Mouse (Mus musculus) ovary, postnatal 14 days (tissue): ENCODE data around the gene Ppp1r27.
"Not testable (repeated sequence)": the region's sequence is repeated elsewhere in the genome, so short reads cannot be mapped to it uniquely, and the experiment has no call there.

Experiments used
- DNase-seq: peaks from one replicate; pipeline ENCODE4 v3.0.0; 2022; ENCODE audit warnings: low spot score

Ppp1r27 gene

GRCm38 (mm10) chr11:120575940-120576339 is 25.0 kb upstream of the Ppp1r27 start:
- no peak for DNase-seq

- no peak for DNase-seq
Measured at GRCm38 (mm10) chr11:120575046-120575445, 24.1 kb upstream of the Ppp1r27 start.

DNA sequence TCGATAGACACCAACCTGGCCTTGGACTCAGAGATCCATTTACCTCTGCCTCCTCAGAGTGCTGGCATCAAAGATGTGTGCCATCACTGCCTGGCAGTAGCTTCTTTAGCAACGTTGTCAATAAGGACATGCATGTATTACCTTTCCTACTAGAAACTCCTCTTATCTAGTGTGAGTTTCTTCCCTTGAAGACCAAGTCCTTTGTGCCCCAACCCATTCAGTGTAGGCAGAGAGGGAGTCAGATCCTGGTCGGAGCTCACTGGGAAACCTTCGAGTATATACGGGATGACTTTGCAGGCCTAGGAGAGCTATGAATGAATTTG is 23.3 kb upstream of the Ppp1r27 start:
- no peak for DNase-seq

DNA sequence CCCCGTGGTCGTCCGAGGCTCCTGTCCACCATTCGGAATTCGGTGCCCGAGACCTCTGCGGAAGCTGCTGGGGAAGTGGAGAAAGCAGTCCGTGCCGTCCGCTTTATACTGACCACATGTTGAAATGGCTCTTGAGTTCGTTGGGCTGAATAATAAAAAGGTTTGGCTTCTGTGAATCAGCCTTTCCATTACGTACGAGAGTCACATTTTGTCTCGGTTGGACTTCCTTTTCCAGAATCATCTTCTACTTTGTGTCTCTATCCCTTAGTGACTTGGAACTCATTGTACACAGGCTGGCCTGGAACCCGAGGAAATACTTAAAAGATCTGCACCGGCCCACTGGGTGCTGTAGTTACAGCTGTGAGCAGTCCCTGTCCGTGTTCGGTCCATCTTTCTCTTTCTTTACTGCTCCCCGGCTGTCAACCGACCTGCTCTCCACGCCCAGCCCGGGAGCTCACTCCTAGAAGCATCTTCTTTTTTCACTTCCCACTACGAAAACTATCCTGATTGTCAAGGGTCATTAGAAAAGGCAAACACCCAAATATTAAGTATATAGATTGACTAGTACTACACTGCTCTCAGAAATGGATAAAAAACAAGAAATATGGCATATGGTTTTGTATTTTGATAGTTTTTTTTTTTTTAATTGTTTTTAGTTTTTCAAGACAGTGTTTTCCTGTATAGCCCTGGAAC is 22.8 kb upstream of the Ppp1r27 start:
- DNase-seq: no peak

DNA sequence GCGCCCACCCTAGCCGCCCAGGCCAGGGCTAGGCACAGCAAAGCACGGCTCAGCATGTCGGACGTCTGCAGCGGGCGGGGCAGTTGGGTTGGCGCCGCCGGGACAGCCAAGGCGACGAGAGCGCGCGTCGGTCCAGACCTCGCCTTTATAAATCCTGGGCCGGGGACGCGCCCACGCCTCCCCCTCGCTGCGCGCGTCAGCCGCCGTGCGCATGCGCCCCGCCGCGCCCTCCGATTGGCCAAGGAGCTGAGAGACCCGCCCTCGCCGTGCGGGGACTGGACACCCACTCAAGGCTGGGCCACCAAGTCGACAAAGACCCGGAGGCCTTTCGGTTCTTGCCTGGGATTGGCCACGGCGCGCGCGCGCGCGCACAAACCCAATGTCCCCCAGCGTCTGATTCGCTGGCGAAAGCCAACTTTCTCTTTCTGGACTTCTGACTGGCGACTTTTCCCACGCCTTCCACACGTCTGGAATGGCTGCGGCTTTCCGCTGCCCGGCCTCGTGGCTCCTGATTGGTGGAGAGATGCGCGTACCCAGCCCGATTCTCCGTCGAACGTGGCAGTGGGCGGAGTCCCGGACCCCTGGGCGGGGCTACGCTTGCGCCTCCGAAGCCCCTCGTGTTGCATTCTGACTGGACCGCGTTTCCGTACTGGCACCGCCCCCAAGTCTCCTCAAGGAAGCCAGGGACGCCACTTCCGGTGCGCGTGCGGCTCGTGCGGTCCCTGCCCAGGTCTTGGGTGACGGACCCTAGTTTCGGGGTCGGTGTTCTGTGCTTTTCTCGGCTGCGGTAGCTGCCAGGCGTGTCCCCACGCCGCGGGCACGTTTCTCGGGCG is 22.0 kb upstream of the Ppp1r27 start, which contains the start of gene P4hb:
TSS of gene P4hb (minus strand) at position 502 of the 833 bp plus-strand sequence.
- DNase-seq: peak; percentile 99

DNA sequence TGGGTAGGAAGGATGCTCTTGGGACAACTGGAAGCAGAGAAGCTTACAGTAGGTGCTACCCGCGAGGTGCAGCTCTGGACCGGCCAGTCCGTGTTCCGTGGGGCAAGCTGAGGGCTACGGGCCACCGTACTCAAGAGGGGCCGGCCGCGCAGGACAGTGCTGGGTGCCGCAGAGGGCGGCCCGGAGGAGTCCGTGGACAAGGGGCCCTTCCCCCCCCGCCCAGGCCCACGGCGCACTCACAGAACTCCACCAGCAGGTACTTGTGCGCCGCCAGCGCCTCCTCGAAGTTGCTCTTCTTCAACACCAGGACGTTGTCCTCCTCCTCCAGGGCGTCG is 21.5 kb upstream of the Ppp1r27 start:
- DNase-seq: no peak

GRCm38 (mm10) chr11:120571754-120572416 is 21.0 kb upstream of the Ppp1r27 start:
- no peak for DNase-seq

DNA sequence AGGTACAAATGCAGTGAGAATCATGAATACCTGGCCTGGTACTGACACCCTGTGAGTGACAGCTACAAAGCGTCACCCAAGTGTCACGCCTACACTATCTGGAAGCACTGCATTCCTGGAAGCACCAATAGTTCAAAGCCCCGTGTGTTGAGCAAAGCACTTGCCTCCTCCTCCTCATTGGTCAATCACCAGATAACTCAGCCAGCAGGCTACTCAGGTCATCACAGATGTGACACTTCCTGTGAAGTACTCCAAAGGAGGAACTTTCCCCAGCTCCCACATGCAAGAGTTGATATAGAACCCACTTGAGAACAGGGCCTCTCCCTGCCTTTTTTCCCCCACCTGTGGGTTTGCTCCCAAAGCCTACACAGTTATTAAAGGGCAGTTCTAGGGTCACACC is 20.2 kb upstream of the Ppp1r27 start:
- no peak for DNase-seq

DNA sequence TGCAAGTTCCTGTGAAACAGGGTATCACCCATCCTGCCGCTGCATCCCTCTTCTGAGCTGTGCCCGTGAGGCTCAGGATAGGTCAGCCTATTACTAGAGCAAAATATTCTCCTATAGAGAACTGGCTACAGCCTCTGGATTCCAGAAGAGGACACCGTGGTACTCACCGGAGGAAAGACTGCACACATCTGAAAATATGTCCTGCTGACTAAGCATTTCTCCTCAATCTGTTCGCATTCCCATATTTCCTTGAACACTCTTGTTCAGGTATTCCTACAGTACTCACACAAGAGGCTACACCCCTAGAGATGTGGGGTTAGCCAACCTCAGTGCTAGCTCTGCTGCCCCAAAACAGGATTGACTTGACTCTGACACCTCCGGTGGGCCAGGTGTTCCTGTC is 17.4 kb upstream of the Ppp1r27 start:
- no peak for DNase-seq

DNA sequence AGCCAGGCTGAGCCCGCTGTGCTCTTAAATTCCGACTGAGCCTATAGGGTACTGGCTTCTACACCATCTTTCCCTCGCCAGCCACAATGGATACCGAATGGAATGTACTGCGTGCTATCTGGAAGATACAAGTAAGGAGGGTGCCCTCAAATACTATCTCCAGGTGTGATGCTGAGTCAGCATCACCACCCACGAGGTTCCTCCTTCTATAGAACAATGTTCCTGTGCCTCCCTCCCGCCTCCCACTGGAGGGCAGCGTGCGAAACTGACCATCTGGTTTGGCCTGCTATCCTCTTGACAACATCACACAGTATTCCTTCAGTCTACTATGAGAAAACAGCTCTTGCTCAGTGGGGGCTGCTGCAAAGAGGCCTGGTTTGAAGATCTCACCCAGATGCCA is 14.2 kb upstream of the Ppp1r27 start:
- no peak for DNase-seq

DNA sequence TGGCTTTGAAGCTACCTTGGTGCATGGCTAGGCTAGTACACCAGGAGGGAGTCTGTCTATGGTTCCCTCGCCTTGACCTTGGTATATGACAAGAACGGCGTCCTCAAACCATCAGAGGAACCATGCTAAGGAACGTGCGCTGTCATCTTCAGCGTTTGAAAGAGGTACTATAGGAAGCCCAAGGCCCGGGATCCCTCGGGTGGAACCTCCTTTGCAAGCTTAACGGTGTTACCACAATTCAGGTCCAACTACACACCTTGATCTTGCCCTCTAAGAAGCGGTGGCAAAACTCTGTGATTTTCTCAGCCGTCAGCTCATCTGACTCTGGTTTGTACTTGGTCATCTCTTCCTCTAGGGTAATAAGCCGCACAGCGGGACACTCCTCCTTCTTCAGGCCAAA is 12.0 kb upstream of the Ppp1r27 start:
- no peak for DNase-seq

DNA sequence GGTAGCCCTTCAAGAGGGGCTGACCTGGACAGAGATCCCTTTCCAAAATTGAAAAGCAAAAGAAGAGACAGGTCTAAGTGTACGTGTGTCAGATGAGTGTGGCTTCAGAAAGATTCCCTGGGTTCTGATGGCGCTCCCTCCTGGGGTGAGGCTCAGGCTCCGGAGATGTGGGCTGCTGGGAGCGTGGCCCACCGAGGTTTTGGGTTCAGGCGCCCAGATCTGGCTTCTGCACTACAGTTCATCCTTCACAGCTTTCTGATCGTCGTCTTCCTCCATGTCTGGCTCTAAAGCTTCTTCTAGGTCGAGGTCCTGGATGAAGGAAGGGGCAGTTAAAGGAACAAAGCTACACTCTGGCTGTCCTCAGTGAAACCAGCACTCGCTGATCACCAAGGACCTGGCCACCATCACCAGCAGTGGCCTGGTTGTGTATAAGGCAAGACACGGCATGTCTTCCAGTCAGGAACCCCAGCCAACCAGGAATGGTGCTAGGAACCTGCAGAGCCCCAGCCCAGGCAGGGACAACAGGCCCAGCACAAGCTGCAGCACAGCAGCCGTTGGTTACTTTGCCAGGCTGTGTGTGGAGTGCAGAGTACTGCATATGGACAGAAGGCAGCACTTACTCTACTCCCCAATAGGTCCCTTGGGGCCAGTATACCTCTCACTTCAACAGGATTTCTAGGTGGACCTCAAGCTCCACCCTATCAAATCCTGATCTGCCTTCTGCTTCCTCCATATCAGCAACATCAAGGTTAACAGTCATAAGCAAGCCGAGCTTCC is 10.2 kb upstream of the Ppp1r27 start:
- DNase-seq: no peak

- DNase-seq: not testable (repeated sequence)
Measured at GRCm38 (mm10) chr11:120558843-120559242, 7.9 kb upstream of the Ppp1r27 start.

DNA sequence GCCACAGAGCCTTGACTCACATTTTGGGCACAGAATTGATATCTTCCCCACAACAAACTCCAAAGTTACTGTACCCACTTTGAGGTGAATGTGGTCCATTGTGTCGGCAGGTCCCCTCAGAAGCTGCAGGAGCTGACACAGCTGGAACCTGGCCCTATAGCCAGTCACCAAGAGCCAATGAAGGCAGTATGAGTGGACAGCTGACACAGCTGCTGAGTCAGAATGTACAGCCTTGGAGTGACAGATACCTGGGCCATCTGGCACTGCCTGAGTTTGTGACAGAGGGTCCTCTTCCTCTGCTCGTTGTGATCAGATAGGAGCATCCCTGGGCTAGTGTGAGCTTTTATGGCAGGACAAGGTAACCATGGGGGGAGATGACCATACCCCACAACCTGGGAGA is 4.3 kb upstream of the Ppp1r27 start:
- no peak for DNase-seq

DNA sequence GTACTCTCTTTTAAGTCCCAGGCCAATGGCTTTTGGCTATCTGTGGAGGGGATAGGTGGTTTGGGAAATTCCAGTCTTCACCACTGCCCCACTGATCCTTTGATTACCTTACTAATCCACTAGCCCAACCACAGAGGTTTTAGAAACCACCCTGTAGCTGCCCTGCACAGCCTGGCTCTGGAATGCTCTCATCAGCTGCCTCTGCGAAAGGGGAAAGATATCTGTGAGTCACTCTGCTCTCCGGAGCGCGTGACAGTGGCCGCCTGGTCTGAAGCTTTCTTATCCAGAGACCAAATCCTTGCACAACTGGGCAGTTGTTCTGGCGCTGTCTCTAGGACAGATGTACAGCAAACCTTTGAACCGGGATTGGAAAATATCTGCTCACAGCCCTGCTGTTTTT is 3.9 kb upstream of the Ppp1r27 start:
- no peak for DNase-seq

DNA sequence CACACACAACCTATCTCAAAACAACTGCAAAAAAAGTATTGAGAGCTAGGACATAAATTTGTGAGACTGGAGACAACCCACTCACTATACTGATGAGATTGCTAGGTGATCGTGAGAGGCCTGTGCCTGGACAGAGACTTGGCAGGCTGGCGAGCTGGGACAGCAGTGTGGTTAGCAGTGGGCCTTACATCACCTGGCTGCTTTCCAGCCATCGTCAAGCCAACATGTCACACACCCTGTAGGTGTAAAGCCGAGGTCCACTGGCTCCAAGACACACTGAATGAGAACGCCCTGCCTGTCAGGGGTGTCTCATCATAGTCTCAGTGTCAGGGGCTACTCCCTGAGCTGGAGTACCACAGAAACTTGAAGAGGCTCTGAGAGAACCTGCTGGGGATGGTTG is 1.8 kb upstream of the Ppp1r27 start:
- no peak for DNase-seq

- no peak for DNase-seq
Measured at GRCm38 (mm10) chr11:120549986-120550809, 734 bp downstream of the Ppp1r27 start.

DNA sequence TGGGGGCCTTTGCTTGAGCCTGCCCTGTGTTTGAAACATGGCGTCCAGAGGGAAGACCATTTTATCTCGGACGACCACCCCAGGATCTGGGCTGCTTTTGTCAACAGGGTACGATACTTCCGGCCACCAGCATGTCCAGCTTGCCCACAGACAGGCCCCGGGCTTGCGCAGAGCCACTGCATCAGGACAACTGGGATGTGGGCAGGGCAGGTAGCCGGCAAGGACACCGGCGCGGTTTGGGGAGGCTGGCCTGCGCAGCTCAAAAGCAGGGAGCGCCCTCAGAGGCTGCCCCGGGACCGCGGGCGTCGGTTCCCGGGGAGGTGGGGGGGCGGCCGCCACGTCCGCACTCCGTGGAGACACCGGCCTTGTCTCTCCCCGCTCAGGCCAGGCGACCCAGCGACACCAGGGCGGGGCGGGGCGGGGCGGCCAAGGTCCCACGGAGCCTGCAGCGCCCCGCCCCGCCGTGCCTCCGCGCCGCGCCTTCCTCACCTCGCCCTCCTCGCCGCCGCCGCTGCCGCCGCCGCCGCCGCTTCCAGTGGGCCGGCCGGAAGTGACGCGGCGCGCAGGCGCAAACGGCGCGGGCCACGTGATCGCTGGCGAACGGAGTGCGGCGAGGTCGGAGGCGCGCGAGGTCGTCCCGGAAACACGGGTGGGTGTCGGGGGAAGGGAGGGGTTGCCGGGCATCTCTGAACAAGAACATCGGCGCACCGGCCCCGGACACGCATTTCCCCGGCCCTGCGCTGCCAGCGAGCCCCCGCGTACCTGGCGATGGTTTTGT is 1.6 kb downstream of the Ppp1r27 start, which contains the start of gene Mcrip1:
TSS of gene Mcrip1 (minus strand) at position 560 of the 778 bp plus-strand sequence.
- DNase-seq: peak; percentile 91

DNA sequence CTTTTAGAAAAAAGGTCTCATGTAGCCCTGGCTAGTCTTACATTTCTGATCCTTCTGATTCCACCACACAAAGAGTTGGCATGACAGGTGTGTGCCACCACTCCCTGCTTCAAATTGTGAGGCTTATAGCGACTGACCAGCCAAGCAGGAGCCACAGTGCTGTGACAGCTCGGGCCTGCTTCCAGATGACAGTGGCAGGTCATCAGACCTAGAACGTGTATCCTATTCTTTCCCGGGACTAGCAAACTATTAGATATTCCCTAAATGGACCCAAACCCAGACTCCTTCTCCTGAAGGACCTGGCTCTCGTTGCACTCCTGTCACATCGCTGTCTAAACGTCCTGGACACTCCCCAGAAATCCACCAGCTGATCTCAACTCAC is 2.2 kb downstream of the Ppp1r27 start:
- no peak for DNase-seq

DNA sequence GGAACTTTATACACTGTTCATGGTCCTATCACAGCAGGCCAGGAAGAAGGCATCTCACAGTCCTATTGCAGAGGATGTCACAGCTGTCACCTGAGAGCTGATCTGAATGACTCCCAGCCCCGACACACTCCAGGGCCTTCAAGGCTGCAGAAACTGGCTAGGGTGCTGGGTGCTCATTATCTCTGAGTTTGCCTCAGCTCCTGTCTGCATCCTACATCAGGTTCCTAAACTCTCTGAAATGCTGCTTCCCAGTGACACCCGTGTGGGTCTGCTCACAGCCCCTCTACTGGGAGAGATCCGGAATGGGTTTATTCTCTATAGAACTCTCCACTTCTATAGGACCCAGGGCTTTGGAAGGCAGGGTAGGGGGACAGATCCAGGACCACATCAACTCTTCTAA is 2.7 kb downstream of the Ppp1r27 start:
- DNase-seq: no peak

GRCm38 (mm10) chr11:120547469-120547868 is 3.5 kb downstream of the Ppp1r27 start:
- no peak for DNase-seq
